Mouse (Mus musculus) forebrain, embryonic 14.5 days (tissue): Measurements from ENCODE around the gene Dhdds. TPM values are rescaled to one million over a fixed set of nuclear protein-coding genes. Genes with fewer than 3 reads are reported as not detected.

Experiments
- ATAC-seq: fragments of 200-750 bp; cut with Nextera tagmentation; 2 replicates; pipeline ENCODE4 v1.8.0; 2017; ENCODE audit warnings: mild to moderate bottlenecking, moderate library complexity
- DNase-seq: peaks from one replicate; pipeline ENCODE4 v3.0.0-alpha.2; 2015; ENCODE audit warnings: low spot score
- H3K27ac ChIP-seq: fragments of 300-500 bp; sonication (generic); 2 replicates; pipeline ENCODE4 v1.5.1; 2014; ENCODE audit warnings: low read depth, mild to moderate bottlenecking, control low read depth, low read length, moderate library complexity
- H3K27me3 ChIP-seq: fragments of 300-500 bp; sonication (generic); replicated peaks from 2 replicates; pipeline ENCODE4 v1.6.1; 2014; ENCODE audit warnings: low read length, control low read depth, mixed read lengths; ENCODE audit not compliant: control insufficient read depth, insufficient read depth
- H3K36me3 ChIP-seq: fragments of 300-500 bp; sonication (generic); 2 replicates; pipeline ENCODE4 v1.6.1; 2014; ENCODE audit warnings: low read length, control low read depth; ENCODE audit not compliant: control insufficient read depth, insufficient read depth
- H3K4me1 ChIP-seq: fragments of 300-500 bp; sonication (generic); 2 replicates; pipeline ENCODE4 v1.6.1; 2014; ENCODE audit warnings: antibody characterized with exemption, low read length, control low read depth; ENCODE audit not compliant: control insufficient read depth, insufficient read depth
- H3K4me2 ChIP-seq: fragments of 300-500 bp; sonication (generic); 2 replicates; pipeline ENCODE4 v1.6.1; 2014; ENCODE audit warnings: mild to moderate bottlenecking, control low read depth, low read length
- H3K4me3 ChIP-seq: fragments of 300-500 bp; sonication (generic); 2 replicates; pipeline ENCODE4 v1.5.1; 2014; ENCODE audit warnings: low read depth, low read length, control low read depth
- H3K9ac ChIP-seq: fragments of 300-500 bp; sonication (generic); 2 replicates; pipeline ENCODE4 v1.6.1; 2014; ENCODE audit warnings: mild to moderate bottlenecking, low read length, control low read depth, moderate library complexity
- H3K9me3 ChIP-seq: fragments of 300-500 bp; sonication (generic); replicated peaks from 2 replicates; pipeline ENCODE4 v1.6.1; 2016; ENCODE audit warnings: low read length, control low read depth, mixed read lengths; ENCODE audit not compliant: control insufficient read depth
- WGBS: fragments of 180-500 bp; shearing (Covaris S2); extraction: QIAGEN DNeasy Blood & Tissue Kit; methylation state at CpG from one replicate; pipeline ENCODE4 v1.1.7; 2014; 5-methylcytosine and 5-hydroxymethylcytosine counted together
- polyA plus RNA-seq: library from polyadenylated mRNA; unstranded; fragments of >200 nt; fragmentation: Nextera tagmentation; extraction: Ambion mirVana; gene quantifications from 2 replicates; pipeline ENCODE4 v1.2.1, GENCODE M21; 2014

Dhdds gene
- polyA plus RNA-seq, 1 experiment from 2014 or later, result 52.7 TPM

DNA sequence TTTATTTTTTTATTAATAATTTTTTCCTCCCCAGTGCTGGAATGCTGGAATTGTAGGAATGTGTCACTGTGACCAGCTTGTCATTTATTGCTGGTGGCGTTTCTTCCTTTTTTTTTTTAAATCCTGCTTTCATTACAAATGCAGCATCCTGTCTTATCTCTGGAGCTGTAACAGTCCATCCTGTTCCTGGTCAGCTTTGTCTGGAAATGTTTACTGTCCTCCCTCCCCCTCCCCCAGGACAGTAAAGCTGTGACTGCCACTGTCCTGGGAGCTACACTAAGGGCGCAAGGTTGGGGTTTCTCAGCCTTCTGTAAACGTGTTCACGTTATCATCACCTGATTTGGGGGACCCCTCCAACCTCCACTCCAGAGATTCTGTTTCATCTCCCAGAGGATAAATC, 75.5 kb downstream of the Dhdds start:
- Histone ChIP-seq H3K27ac (no peak overlapping the region), H3K4me2 (no peak overlapping the region), H3K4me3 (no peak overlapping the region), H3K9ac (no peak overlapping the region), H3K4me1 (no peaks in the 10 kb centered on the region), H3K9me3 (no peaks in the 10 kb centered on the region), H3K36me3 (no peaks in the 10 kb centered on the region), H3K27me3 (no peaks in the 10 kb centered on the region)
- WGBS, result 86% methylated on average over 4 of the region's 4 CpGs
- DNase-seq (no peak), ATAC-seq (no peak)

DNA sequence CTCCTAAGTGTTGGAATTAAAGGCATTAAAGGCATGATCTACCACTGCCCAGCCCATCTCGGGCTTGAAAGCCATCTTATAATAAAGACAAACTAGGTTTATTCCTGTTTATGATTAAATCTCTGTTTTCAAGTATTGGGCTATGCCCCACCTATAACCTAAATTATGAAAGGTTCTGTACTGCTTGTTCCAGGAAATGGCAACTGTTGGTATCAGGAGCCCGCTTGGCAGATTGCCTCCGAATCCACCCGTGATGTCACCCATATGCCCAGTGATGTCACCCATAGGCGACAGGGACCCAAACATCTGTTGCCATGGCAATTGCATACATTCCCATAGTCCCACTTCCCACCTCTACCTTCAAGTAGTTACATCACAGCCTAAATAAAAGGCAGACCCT, 77.0 kb downstream of the Dhdds start:
- no peaks in the 10 kb centered on the region for H3K9me3 ChIP-seq
- H3K27me3 ChIP-seq, result no peaks in the 10 kb centered on the region
- WGBS, result 90% methylated on average over 5 of the region's 5 CpGs
- H3K27ac ChIP-seq, result no peak overlapping the region
- ATAC-seq, result no peak
- no peak overlapping the region for H3K9ac ChIP-seq
- H3K4me1 ChIP-seq, result no peaks in the 10 kb centered on the region
- H3K4me2 ChIP-seq, result no peak overlapping the region
- H3K4me3 ChIP-seq, result no peak overlapping the region
- no peaks in the 10 kb centered on the region for H3K36me3 ChIP-seq
- no peak for DNase-seq

Other genes with a start within 250 kb of the Dhdds start
- gene Arid1a, start 244.1 kb downstream of the Dhdds start, polyA plus RNA-seq, result 30.9 and 35.4 TPM in 2 replicates
- 13.5 and 16.2 TPM in 2 replicates for gene Rps6ka1, start 113.1 kb downstream of the Dhdds start, polyA plus RNA-seq
- 2,465 and 2,793 TPM in 2 replicates for gene Hmgn2, start 32.3 kb downstream of the Dhdds start, polyA plus RNA-seq
- gene Lin28a, start 17.9 kb upstream of the Dhdds start, polyA plus RNA-seq, result not detected in 2 replicates
- not detected in 2 replicates for gene Zfp683, start 52.9 kb upstream of the Dhdds start, polyA plus RNA-seq
- gene Crybg2, start 59.9 kb upstream of the Dhdds start, polyA plus RNA-seq, result 0.72 and 1.9 TPM in 2 replicates
- gene Cd52, start 94.2 kb upstream of the Dhdds start, polyA plus RNA-seq, result 1.3 and 2.3 TPM in 2 replicates
- 9.0 and 12.5 TPM in 2 replicates for gene Ubxn11, start 101.7 kb upstream of the Dhdds start, polyA plus RNA-seq
- gene Sh3bgrl3, start 127.9 kb upstream of the Dhdds start, polyA plus RNA-seq, result 351 and 372 TPM in 2 replicates
- gene Cep85, start 186.2 kb upstream of the Dhdds start, polyA plus RNA-seq, result 20.1 and 21.3 TPM in 2 replicates
- not detected in 2 replicates for gene Gm7534, start 202.1 kb upstream of the Dhdds start, polyA plus RNA-seq
- not detected in 2 replicates for gene Catsper4, start 226.5 kb upstream of the Dhdds start, polyA plus RNA-seq
- gene Cnksr1, start 237.5 kb upstream of the Dhdds start, polyA plus RNA-seq, result 0.36 TPM in 1 of 2 replicates, not detected in the other
- gene E130218I03Rik, start 242.7 kb upstream of the Dhdds start, polyA plus RNA-seq, result 0.17 TPM in 1 of 2 replicates, not detected in the other
- gene Zfp593, start 244.7 kb upstream of the Dhdds start, polyA plus RNA-seq, result 14.4 and 15.8 TPM in 2 replicates
- gene Gm30191, start 246.0 kb upstream of the Dhdds start, polyA plus RNA-seq, result not detected in 2 replicates